Mouse (Mus musculus) common myeloid progenitor, adult 5-6 weeks (primary cell): ENCODE measurements around the gene Egln2. TPM values are rescaled to one million over a fixed set of nuclear protein-coding genes. Genes with fewer than 3 reads are reported as not detected.

ENCODE experiments used
- ATAC-seq: replicated peaks from 2 replicates; pipeline ENCODE4 v1.8.0; 2016; ENCODE audit warnings: low read depth, mild to moderate bottlenecking, moderate TSS enrichment, inconsistent platforms; ENCODE audit not compliant: poor library complexity, severe bottlenecking
- total RNA-seq: library from RNA; stranded (forward); fragments of 200-1000, 187-1606 nt; gene quantifications from 2 replicates; pipeline ENCODE4 v1.2.3, GENCODE M21; 2017

Gene Egln2
- total RNA-seq, 1 experiment from 2014 or later: 24.7 TPM

DNA sequence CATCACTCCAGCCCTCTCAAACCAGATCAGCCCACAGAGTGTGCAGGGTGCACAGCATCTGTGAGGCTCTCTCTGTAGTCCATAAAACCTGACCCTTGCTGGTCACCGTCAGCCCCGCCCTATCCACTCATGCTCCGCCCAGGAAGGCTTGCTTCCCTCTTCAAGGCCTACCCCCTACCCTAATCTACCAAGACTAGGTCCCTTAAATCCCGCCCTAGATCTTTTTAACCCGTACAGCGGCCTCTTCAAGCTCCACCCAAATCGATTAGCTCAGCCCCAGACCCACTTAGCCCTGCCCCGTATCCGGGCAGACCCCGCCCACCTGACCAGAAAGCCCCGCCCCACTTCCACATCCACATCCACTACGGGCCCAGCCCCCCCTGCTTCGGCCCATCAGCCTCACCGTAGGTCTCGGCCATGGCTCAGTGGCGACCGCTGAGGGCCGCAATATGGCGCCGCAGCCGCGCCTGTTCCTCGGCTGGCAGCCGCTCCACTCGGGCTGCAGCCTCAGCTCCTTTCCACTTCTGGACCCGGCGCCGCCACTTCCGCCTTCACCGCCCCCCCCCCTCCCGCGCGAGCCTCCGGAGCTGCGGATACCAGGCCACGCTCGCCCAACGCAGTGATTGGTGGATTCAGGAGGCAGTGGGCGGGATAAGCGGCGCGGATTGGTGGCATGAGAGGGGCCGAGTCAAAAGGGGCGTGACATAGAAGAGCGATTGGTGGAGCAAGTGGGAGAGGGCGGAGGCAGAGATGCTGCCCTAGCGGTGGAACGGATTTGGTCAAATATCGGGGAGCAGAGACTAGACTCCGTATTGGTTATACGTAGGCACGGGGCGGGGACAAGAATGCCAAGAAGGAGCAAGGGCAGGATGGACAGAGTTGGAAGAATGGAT, 12.0 kb upstream of the Egln2 start, which contains the start of gene Rab4b:
Gene Rab4b, minus strand, starts transcription at position 573 of the 893 bp plus-strand sequence.
- ATAC-seq: peak; percentile 94

DNA sequence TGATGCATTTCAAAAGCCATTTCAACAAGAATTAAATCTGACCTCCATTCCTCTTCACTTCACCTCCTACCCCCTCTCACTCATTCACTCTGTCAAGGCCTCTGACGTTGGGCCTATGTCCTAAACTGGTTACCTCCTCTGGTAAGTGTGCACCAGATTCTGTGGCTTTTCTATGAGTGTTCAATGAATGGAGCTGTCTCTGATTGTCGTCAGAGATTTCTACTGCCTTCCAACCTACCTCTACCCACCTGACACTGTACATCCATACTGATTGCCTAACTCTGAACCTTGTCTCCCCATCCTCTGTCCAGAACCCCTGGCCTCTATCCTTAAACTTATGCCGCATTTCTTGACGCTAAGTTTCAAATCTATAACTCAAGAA, 11.3 kb upstream of the Egln2 start:
- 0 out of 2 replicates have a peak, but pooled peaks have one; percentile 1 for ATAC-seq

DNA sequence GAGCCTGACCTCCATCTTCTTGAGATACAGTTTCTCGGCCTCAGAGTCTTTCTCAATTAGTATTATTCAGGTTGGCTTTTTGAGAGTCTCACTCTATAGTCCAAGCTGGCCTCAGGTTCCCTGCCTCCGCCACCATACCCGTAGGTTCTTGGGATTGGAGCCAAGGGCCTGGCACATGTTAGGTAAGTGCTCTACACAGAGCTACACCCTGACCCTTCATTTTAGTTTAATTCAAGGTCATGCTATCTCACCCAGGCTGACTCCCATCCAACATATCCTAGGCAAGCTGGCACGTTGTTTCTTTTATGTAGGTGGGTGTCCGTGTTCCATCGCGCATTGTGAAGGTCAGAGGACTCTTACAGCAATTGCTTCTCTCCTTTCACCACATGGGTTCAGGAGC, 8.3 kb upstream of the Egln2 start:
- no peak for ATAC-seq

DNA sequence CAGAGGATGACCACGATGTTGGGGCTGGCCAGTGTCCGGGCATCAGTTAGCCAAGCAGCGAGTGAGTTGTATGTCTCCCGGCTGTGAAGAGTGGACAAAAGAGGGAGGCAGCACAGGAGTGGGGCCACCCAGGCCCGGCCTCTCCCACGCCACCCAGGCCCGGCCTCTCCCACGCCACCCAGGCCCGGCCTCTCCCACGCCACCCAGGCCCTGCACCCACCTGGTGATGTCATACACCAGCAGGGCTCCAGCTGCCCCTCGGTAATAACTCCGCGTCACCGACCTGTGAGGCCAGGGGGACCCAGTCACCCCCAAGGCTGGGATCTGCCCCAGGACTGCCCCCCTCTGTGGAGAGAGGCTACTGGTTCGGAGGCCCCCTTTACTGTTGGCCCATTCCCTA, 7.9 kb upstream of the Egln2 start:
- ATAC-seq: no peak

DNA sequence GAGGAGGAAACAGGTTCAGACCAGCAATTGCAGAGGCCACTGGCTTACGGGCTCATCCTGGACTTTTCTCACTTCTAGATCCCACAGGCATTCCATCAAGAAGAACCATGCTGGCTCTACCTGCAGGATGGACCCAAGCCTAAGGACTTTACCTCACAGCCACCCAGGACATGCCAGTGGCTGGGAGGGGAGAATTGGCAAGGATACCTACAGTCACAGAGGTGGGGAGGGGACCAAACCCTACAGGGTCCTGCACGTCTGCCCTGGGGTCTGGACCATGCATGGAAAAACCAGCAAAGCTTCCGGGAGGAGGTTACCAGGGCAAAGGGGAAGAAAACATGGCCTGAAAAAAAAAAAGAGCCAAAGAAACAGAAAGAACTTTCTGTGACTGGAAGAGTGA, 4.4 kb upstream of the Egln2 start:
- ATAC-seq: no peak

DNA sequence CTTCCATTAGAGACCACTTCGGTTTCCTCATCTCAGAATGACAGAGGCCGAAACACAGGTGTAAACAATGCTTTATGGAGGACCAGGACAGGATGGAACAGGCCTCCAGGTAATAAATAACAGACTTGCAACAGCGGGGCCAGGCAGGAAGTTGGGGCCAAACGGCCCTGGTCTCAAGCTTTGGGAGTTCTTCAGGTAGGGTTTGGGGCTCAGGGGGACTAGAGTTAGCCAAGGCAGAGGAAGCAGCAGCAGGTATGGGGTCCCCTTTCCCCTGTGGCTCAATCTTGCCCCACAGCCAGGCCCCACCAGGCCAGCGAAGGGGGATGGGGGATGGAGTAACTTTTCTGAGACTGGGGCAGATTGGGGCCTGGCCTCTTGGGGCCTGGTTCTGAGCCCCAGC, 1.8 kb upstream of the Egln2 start:
- ATAC-seq: no peak

DNA sequence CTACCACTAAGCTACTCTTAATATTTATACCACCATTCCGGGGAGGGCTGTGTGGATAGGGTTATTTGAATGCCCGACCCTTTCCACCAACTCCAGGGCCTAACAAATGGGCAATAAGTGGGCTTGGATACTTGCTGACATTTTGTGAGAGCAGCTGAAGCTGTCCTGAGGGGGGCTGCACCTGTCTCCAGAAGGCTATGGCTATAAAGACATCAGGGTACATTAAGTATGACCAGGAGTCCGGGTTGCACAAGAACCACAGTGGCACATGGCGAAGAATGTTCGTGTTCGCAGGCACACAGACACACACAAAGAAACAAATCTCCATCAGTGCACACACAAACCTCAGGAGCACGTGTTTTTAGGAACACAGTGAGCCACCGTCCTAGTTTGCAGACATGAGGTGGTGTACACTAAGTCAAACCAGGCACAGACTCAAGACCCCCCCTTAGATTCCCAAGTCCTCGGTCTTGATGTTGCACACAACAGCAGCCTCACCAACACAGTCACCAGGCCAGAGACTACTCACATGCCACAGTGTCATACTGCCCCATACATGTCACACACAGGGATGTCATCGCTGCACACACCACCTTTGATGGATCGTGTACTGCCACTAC, 983 bp upstream of the Egln2 start:
- ATAC-seq: no peak; the same call in 1 of the 2 replicates

DNA sequence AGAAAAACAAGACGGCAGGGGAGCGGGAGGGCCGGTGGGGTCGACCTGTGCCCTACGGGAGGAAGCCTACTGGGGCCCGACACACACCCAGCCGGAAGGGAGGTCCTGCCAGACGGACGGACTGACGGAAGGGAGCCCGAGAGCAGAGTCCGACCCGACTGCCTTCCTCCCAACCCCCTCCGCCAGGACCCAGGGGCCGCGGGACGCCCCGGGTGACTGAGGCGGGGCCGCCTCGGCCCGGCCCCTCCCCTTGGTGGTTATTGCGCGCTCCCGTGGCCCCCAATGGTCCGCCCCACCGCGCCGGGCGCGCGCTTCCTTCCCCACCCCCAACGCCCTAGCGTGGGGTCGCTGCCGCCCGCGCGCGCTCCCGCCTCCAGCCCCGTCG, 381 bp downstream of the Egln2 start:
- peak; percentile 57 for ATAC-seq

DNA sequence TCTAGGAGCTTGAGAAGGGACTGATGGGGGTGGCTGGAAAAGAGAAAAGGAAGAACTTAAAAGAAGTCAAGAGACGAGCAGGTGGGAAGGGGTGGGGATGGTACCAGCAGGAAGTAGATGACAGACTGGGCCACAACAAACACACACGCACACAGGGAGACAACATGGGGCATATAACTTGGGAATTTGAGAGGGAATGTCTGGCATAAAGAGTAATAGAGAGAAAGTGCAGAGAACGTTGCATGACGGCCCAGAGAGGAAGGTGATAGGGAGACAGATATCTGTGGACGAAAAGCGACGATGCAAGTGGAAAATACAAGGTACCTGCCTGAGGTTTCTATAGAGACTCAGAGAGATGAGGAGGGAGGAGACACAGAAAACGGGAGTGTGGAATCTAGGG, 906 bp downstream of the Egln2 start:
- ATAC-seq: no peak

DNA sequence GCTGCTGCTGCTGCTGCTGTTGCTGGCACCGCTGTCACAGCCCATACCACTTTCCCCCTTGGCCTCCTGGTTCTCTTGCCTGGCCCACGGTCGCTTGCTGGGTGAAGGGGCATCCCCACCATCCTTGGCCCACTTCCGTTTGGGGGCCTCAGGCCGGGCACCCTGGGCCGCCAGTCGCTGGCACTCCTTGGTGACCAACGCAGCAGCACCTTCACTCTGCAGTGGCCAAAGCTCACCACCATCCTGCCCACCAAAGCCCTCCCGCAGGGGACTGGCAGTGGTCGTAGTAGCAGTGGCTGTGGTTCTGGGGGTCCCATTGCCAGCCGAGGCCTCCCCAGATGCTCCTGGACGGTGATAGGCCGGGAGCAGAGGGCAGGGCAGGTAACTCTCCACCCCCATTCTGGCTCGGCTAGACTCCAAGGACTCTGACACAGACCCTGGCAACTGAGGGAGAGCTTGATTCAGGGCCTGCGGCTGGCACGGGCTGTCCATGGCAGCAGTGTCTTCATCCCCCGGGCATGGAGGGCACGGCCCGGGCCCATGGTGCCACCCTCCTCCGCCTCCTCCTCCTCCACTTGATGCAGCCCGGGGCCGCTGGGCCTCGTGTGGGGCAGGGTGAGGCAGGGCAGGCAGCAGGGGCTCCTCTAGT, 1.5 kb downstream of the Egln2 start:
- no peak for ATAC-seq

DNA sequence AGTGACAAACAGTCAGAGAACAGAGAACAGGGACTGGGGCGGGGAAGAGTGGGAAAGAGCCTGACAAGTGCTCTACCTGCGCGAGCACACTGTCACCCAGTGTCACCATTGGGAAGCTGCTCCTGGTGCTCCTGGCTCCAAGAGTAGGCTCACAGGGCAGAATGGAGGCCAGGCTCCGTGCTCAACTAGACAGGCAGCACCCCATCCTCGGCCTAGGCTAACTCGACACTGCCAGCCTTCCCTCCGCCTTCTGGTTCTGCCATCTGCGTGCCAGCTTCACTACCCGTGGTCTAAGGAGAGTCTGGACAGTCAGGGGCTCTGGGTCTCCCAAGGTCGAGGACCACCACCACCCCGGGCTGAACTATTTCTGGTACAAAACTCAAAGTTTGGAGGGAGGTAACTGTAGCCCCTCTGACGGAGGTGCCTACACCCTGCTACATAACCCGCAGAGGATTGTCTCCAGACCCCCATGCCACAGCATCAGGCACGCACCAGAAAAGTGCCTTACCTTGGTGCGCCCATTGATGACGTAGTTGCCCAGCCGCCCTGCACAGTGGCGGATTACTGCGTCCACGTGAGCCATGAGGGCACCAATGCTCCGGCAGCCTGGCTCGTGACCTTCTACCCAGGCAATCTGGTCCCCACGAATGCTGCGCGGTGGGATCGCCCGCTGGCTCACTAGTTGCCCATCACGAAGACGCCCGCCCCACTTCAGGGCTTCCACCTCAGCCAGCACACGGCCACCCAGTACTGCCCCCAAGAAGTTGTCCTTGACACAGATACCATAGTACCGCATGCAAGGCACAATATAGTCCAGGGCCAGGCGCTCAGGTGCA, 2.3 kb downstream of the Egln2 start:
- ATAC-seq: no peak

DNA sequence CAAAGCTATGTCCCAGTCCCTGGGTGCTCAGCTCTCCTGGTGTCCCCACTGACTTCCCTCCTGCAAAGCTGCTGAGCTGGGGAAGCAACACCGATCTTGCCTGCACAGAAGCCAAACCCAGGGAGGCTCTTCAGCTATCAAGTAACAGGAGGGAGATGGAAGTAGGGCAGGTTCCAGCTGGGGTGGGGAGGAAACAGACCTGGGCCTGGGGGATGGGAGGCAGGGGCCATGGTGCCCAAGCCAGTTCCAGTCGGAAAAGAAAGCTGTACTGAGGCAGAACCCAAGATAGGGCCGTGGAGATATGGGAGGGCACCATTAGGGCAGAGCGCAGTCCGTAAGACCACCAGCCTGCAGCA, 3.2 kb downstream of the Egln2 start:
- ATAC-seq: no peak

DNA sequence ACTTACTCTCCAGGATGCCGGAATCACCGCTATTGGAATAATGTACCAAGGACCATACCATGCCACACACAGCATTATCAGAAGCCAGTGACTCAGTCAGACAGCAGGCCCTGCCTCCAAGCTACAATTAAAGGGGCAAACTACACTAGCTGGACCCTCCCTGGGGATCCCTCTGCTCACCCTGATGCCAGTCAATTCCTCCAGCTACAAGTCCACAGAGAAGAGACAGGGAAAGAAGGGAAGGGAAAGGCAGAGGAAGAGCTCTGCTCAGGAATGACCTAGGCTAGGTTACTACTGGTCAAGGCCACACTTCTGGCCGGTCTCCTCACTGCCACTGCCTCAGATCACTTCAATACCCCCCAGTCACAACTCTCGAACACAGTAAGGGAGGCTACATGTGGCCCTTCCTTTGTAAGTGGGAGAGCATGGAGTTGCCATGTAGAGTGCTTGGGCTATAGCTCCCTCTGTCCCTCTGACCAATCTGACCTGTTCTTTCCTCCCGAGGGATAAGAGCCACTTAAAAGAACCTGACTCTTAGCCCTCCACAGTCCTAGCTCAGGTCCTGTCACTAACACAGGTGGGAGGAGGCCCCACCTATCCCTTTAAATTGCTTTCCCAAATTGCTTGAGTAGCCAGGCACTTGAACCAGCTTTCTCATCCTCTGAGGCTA, 3.7 kb downstream of the Egln2 start:
- ATAC-seq: no peak

DNA sequence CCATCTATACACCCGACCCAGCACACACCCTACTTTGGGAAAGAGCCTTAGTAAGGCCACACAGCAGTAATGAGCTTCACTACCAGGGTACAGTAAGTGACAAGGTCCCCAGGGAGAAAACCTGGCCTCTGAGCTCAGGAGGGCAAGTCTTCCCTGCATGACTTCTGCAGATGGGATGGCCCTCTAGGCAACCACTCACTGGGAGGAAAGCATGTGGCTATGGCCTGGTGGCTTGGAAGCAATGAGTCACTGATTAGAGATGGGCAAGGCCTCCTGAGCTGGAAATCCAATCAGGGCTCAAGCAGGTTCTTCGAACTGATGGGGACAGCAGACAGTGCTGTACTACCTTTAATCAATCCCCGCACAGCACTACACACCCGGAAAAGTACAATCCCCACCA, 4.9 kb downstream of the Egln2 start:
- no peak for ATAC-seq

DNA sequence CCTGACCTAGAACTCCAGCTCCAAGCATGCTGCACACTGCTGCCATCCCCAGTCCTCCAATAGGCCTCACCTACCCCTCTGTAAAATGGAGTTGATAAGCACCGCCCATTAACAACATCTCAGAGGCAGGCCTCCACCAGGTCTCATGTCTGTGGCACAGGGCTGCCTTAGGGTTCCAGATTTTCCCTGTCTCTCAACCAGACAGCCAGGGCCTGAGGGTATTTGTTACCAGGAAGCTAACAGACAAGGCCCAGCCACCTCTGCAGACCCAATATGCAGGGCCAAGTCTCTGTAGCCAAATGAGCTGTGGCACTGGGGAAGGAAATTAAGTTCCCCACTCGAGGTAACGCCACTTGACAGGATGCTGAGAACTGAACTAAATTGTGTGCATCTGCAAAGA, 5.7 kb downstream of the Egln2 start:
- ATAC-seq: no peak

DNA sequence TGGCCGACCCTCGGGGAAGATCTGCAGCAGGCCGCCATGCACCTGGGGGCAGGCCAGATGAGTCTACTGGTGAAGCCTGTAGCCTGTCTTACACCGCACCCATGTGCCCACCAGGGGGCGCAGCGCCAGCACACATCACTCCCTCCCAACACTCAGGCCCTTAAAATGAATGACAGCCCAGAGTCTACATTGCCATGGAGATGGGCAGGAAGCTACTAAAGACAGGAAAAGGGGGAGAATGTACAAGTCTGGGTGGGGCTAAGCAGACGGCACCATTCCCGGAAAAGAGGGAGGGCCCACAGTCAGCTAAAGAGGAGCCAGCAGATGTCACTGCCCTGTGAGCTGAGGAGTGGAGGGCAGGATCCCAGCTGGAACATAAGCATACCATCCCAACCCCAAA, 6.7 kb downstream of the Egln2 start:
- ATAC-seq: peak; percentile 93

DNA sequence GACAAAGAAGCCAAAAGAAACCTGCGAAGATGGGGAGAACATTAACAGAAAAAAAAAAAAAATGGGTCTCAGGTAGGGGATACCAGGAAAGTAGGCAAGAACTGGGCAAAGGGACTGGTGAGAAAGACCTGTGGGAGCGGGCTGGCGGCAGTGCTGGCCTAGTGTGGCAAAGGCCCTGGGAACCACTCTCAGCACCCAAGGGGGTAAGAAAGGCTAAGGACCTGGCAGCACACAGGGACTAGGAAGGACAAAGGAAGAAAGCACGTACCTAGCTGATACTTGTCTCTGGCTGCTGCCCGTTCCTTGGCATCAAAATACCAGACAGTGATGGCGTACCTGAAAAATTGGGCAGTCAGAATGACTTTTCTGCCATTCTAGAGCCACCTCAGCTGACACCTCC, 7.3 kb downstream of the Egln2 start:
- no peak for ATAC-seq

DNA sequence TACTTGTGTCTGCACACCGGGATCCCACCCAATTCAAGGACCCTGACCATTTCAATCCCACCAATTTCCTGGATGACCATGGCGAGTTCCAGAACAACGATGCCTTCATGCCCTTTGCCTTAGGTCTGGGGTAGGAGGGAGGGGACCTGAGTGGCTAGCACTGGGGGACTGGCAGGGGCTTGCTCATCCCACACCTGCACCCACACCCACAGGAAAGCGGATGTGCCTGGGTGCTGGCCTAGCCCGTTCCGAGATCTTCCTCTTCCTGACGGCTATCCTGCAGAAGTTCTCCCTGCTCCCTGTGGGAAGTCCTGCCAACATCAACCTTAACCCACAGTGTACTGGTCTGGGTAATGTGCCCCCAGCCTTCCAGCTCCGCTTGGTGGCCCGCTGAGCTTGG, 8.4 kb downstream of the Egln2 start:
- ATAC-seq: no peak

DNA sequence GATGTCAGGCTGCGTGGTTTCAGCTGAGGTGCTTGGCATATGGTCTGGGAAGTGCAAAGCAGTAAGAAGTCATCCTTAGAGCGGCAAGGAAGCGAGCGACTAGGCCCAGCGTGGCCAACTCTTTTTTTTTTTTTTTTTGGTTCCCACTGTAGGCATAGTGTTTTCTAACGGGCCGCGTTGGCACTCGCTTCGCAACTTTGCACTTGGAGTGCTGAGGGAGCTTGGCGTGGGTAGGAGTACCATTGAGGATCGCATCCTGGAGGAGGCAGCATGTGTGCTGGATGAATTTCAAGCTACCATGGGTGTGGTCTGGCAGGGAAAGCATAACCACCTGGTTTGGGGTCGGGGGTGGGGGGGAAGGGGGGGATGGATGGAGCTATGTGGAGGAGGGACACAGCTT, 10.6 kb downstream of the Egln2 start:
- no peak for ATAC-seq

DNA sequence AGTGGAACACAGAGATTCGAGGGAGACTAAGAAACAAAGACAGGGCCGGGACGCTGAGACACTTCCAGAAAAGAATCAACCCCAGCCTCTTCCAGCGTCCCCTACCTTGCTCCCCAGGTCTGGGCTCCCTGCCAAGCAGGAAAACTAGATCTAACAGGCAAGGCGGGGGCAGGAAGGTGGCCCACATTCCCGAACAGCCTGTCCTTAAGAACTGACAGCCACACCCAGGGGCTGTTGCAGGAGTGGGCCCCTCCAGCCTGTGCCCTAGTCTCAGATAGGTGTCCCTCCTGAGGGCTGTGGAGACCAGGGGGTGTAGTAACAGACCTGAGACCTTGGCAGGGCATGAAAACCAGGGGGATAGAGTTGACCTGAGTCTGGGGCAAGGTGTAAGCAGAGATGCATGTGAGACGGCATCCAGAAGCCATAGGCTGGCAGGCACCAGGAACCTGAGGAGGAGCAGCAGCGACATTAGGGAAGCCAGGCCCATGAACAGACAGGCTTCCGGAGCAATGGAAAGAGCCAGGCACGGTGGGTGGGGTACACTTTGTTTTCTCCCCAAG, 13.3 kb downstream of the Egln2 start, which contains the start of gene Cyp2t4:
Gene Cyp2t4, plus strand, starts transcription at position 510 of the 560 bp plus-strand sequence.
- no peak for ATAC-seq
